Mouse (Mus musculus) embryonic stem cell, embryonic (primary cell): ENCODE results near the gene Osbpl10.

Experiments used
- CTCF ChIA-PET, 4 experiments: fragments of 300-600 bp in 2 of 4; fragments of 350-600 bp in 2 of 4; sonication (Branson Sonifier 250); formaldehyde crosslinking; loops; one replicate each; lab custom pipeline; 2022; ENCODE audit warnings: inconsistent platforms in 2 of 4; lab: Charles Lee
- POLR2A ChIA-PET, 4 experiments: fragments of 300-600 bp in 2 of 4; fragments of 350-600 bp in 2 of 4; sonication (Branson Sonifier 250); formaldehyde crosslinking; loops; one replicate each; lab custom pipeline; 2022; ENCODE audit warnings: antibody characterized with exemption in 4 of 4, inconsistent platforms in 1 of 4; lab: Charles Lee

Gene Osbpl10

GRCm38 (mm10) chr9:115034788-115035187 lies 56.4 kb downstream of the Osbpl10 start:
- ChIA-PET CTCF (interaction anchor here in 2 of 4 experiments (0.6 to 2.2 kb wide), 3 partner anchors 9 to 75 kb away, joined by 3 to 7 read pairs (median 3); no protein-coding TSS in a partner anchor), POLR2A (interaction anchor here in 2 of 4 experiments (1.1 to 1.4 kb wide), 4 partner anchors 9 to 135 kb away, joined by 3 to 5 read pairs (median 3); no protein-coding TSS in a partner anchor)

GRCm38 (mm10) chr9:115038215-115038614 lies 59.8 kb downstream of the Osbpl10 start:
- ChIA-PET POLR2A (interaction anchor here in 3 of 4 experiments (0.6 to 3.4 kb wide), 7 partner anchors 9 to 272 kb away, joined by 3 to 24 read pairs (median 5); partner anchors contain the start of genes Stt3b (in 2 of the 3) and Gpd1l (in 1 of the 3)), CTCF (interaction anchor here in 1 of 4 experiments (1.1 kb wide), 1 partner anchor 50 kb away, joined by 4 read pairs; no protein-coding TSS in a partner anchor)

GRCm38 (mm10) chr9:115038686-115039085 lies 60.3 kb downstream of the Osbpl10 start:
- CTCF ChIA-PET, result no interaction called here
- POLR2A ChIA-PET, result interaction anchor here in 3 of 4 experiments (0.6 to 3.4 kb wide), 13 partner anchors 8 to 812 kb away, joined by 3 to 24 read pairs (median 4); partner anchors contain the start of genes Stt3b (in 2 of the 3) and Gpd1l (in 1 of the 3)

- ChIA-PET CTCF (interaction anchor here in 3 of 4 experiments (0.5 to 0.6 kb wide), 3 partner anchors 57 to 686 kb away, joined by 3 to 8 read pairs (median 4); partner anchors contain the start of gene Rps27rt (in 1 of the 3)), POLR2A (interaction anchor here (0.5 to 3.4 kb wide), 18 partner anchors 8 to 812 kb away, joined by 3 to 24 read pairs (median 4); partner anchors contain the start of genes Stt3b (in 2 of the 4) and Gpd1l (in 1 of the 4))
Measured at GRCm38 (mm10) chr9:115039245-115039644, 60.9 kb downstream of the Osbpl10 start.

GRCm38 (mm10) chr9:115042571-115042970 lies 64.2 kb downstream of the Osbpl10 start:
- ChIA-PET CTCF (interaction anchor here (0.5 to 2.2 kb wide), 7 partner anchors 14 to 504 kb away, joined by 3 to 5 read pairs (median 3); no protein-coding TSS in a partner anchor), POLR2A (interaction anchor here in 3 of 4 experiments (0.6 to 1.9 kb wide), 12 partner anchors 8 to 576 kb away, joined by 3 to 9 read pairs (median 4); partner anchors contain the start of genes Cmtm8 (in 1 of the 3) and Osbpl10 (in 1 of the 3))

GRCm38 (mm10) chr9:115042971-115043706 lies 64.8 kb downstream of the Osbpl10 start:
- CTCF ChIA-PET, result interaction anchor here (0.5 to 2.2 kb wide), 18 partner anchors 9 to 504 kb away, joined by 3 to 10 read pairs (median 4); no protein-coding TSS in a partner anchor
- POLR2A ChIA-PET, result interaction anchor here in 3 of 4 experiments (0.6 to 2.5 kb wide), 22 partner anchors 8 to 575 kb away, joined by 3 to 9 read pairs (median 3); partner anchors contain the start of genes Stt3b (in 2 of the 3), Cmtm8 (in 1 of the 3), Gpd1l (in 1 of the 3) and Osbpl10 (in 1 of the 3)

- POLR2A ChIA-PET, result interaction anchor here in 3 of 4 experiments (0.6 to 2.5 kb wide), 19 partner anchors 9 to 432 kb away, joined by 3 to 9 read pairs (median 3); partner anchors contain the start of genes Stt3b (in 2 of the 3), Cmtm8 (in 1 of the 3), Gpd1l (in 1 of the 3) and Osbpl10 (in 1 of the 3)
- CTCF ChIA-PET, result interaction anchor here (0.6 to 2.2 kb wide), 14 partner anchors 10 to 460 kb away, joined by 3 to 10 read pairs (median 4); no protein-coding TSS in a partner anchor
Measured at GRCm38 (mm10) chr9:115043881-115044770, 65.8 kb downstream of the Osbpl10 start.

- CTCF ChIA-PET, result interaction anchor here in 1 of 4 experiments (0.8 kb wide), 1 partner anchor 14 kb away, joined by 3 read pairs; no protein-coding TSS in a partner anchor
Measured at GRCm38 (mm10) chr9:115045087-115045800, 66.9 kb downstream of the Osbpl10 start.

GRCm38 (mm10) chr9:115046701-115047100 lies 68.3 kb downstream of the Osbpl10 start:
- POLR2A ChIA-PET, result interaction anchor here in 1 of 4 experiments (1.6 kb wide), 1 partner anchor 7 kb away, joined by 4 read pairs; no protein-coding TSS in a partner anchor
- CTCF ChIA-PET, result no interaction called here

More at GRCm38 (mm10) chr9:115045087-115045800, 66.9 kb downstream of the Osbpl10 start:
- POLR2A ChIA-PET, result interaction anchor here in 2 of 4 experiments (1.1 to 2.5 kb wide), 3 partner anchors 9 to 16 kb away, joined by 3 to 7 read pairs (median 4); no protein-coding TSS in a partner anchor

- ChIA-PET CTCF (interaction anchor here in 3 of 4 experiments (0.6 to 1.4 kb wide), 5 partner anchors 40 to 274 kb away, joined by 3 to 6 read pairs (median 3); no protein-coding TSS in a partner anchor), POLR2A (interaction anchor here in 3 of 4 experiments (0.8 to 1.6 kb wide), 6 partner anchors 9 to 19 kb away, joined by 3 to 7 read pairs (median 4); no protein-coding TSS in a partner anchor)
Measured at GRCm38 (mm10) chr9:115048340-115048739, 70.0 kb downstream of the Osbpl10 start.

GRCm38 (mm10) chr9:115048861-115049260 lies 70.5 kb downstream of the Osbpl10 start:
- CTCF ChIA-PET, result interaction anchor here in 3 of 4 experiments (0.6 to 1.9 kb wide), 6 partner anchors 20 to 275 kb away, joined by 3 to 5 read pairs (median 3); no protein-coding TSS in a partner anchor
- POLR2A ChIA-PET, result interaction anchor here in 3 of 4 experiments (0.8 to 1.5 kb wide), 6 partner anchors 8 to 44 kb away, joined by 3 to 4 read pairs (median 3); no protein-coding TSS in a partner anchor

GRCm38 (mm10) chr9:115049981-115050720 lies 71.8 kb downstream of the Osbpl10 start:
- CTCF ChIA-PET, result interaction anchor here in 3 of 4 experiments (0.6 to 1.9 kb wide), 3 partner anchors 21 to 50 kb away, joined by 4 to 5 read pairs (median 4); no protein-coding TSS in a partner anchor

GRCm38 (mm10) chr9:115051976-115052375 lies 73.6 kb downstream of the Osbpl10 start:
- POLR2A ChIA-PET, result interaction anchor here in 1 of 4 experiments (0.6 kb wide), 1 partner anchor 98 kb away, joined by 4 read pairs; no protein-coding TSS in a partner anchor

More at GRCm38 (mm10) chr9:115049981-115050720, 71.8 kb downstream of the Osbpl10 start:
- POLR2A ChIA-PET, result interaction anchor here in 3 of 4 experiments (0.6 to 1.5 kb wide), 4 partner anchors 9 to 260 kb away, joined by 3 to 7 read pairs (median 3); partner anchors contain the start of gene Stt3b (in 1 of the 3)

GRCm38 (mm10) chr9:115053779-115054178 lies 75.4 kb downstream of the Osbpl10 start:
- POLR2A ChIA-PET, result interaction anchor here in 3 of 4 experiments (0.6 to 2.1 kb wide), 5 partner anchors 9 to 19 kb away, joined by 3 to 7 read pairs (median 4); no protein-coding TSS in a partner anchor
- CTCF ChIA-PET, result no interaction called here

More at GRCm38 (mm10) chr9:115051976-115052375, 73.6 kb downstream of the Osbpl10 start:
- CTCF ChIA-PET, result no interaction called here
